Mouse (Mus musculus): ENCODE data around the gene Cit. TPM values are rescaled to one million over a fixed set of nuclear protein-coding genes. Genes with fewer than 3 reads are reported as not detected.

Gene Cit
- total RNA-seq, 2 experiments from 2014 or later = 1.4 to 2.1 TPM

DNA sequence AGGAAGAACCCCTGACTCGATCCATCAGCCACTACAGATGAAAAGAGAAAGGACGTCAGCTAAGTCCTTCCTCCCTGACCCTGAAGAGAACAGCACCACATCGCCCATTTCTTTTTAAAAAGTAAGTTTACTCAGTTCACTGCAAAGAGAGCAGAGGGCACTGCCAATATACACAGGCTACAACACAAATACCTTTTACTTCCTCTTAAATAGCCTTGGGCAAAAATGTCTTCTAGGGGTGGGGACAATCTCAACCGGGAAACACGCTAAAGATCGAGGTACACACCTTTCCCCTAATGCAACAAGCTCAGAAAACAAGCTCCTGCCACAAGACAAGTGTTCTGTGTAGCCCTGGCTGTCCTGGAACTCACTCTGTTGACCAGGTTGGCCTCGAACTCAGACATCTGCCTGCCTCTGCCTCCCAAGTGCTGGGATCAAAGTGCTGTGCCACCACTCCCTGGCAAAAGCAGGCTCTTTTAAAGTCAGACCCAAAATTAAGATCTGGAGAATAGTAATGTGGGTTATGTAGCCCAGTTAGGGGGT is 177.7 kb downstream of the Cit start:
- DNase-seq (ENCODE audit: low spot score) = no peak
- intact Hi-C loops (cut with DNase I) = loop anchor here (10.0 kb wide), 1 partner anchor 368 kb away; no protein-coding TSS in a partner anchor

DNA sequence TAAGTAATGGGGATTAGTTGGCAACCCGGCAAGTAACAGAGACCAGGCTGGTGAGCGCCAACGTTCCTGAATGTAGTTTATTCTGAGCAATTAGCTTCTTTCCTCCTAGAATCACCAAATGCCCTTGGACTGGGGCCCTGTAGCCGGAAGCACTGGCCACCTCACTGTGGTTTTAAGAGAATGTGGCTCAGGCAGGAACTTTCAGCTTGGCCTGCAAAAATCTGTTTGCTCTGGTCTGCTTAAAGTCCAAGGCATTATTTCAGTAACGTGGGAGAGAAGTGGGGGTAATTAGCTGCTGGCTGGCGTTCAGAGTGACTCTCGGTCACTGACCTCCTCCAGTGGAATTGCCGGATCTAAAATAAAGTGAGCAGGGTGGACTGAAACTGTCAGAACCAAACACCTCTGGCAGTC is 178.2 kb downstream of the Cit start:
- intact Hi-C loops (cut with DNase I) = loop anchor here (10.0 kb wide), 1 partner anchor 368 kb away; no protein-coding TSS in a partner anchor

DNA sequence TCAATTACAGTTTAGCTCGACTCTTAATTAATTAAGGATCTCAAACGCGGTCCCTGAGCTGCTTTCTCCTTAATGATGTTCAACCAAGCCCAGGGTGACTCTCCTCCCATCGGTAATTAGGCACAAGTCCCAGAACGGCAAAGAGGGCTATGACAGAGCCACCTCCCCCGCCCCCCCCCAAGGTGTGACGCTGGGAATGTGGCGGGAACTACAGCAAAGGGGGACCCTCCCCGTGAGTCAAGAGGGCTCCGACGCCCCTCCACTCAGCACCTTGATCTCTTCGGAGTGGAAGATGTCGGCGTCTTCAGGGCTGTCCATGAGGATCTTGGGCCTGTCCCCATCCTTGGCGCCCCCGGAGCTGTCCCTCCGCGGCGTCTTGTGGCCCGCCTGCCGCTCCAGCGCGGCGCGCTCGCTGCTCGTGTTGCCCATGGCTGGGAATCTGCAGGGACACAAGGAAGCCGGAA is 178.8 kb downstream of the Cit start:
- intact Hi-C loops (cut with DNase I) = loop anchor here (2.0 to 10.0 kb wide), 2 partner anchors 43 to 369 kb away; no protein-coding TSS in a partner anchor
- no peak for DNase-seq (ENCODE audit: low spot score)

More for the DNA sequence above, 178.2 kb downstream of the Cit start:
- DNase-seq (ENCODE audit: low spot score) = no peak

DNA sequence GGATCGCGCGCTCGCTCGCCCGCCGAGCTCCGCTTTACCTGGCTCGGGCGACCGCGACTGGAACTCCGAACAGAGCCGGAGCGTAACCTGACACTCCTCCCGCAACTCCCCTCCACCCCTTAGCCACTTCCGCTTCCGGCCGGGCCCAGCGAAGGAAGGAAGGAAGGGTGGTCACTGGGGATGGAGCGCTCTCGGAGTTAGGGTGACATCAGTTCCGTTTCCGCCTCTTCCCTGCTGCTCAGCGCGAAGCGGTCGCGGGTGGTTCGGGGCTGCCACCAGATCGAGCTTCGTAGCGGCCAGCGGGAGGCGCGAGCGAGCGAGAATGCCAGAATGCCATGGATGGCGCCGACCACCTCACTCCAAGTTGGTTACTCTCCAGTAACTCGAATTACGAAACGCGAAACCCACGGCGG is 179.3 kb downstream of the Cit start, which contains the start of gene Prkab1:
Gene Prkab1, minus strand, starts transcription at position 182 of the 413 bp plus-strand sequence.
- DNase-seq (ENCODE audit: low spot score) = peak; percentile 91
- intact Hi-C loops (cut with DNase I) = loop anchor here (2.0 to 10.0 kb wide), 2 partner anchors 44 to 370 kb away; no protein-coding TSS in a partner anchor

DNA sequence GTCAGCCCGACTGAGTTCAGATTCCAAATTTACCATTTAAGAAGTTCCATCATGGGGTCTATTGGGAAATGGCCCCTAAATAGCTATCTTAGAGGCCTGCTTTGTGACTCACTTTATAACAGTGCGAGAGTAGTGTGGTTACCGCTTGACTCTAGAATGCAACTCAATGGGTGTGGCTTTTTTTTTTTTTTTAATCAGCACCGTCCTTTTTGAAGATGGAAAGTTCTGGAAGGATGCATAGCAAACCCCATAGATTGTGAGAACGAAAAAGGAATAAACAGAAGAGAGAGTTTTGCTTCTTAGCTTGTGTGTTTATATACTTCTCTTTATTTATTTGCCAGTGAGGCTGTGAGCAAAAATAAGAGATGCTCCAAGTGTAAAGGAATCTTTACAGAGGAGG is 181.0 kb downstream of the Cit start:
- no peak for DNase-seq (ENCODE audit: low spot score)
- intact Hi-C loops (cut with DNase I) = loop anchor here (10.0 kb wide), 1 partner anchor 371 kb away; no protein-coding TSS in a partner anchor

DNA sequence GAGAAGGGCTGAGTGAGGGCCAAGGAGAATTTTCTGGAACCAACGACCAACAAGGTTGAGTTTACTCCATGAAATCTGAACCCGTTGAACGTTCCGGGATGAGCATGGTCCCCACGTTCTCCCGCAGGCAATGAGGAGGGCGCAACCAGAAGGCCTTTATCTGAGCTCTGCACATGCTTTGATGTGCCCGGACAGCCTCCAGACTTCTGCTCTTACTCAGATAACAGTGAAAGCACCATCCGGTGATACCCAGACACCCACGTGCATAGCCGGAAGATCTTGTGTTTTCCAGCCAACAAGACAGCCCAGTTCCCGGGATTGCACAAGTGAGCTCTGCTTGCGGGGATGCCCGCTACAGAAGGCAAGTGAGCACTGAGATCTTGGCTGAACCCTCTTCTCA is 181.5 kb downstream of the Cit start:
- DNase-seq (ENCODE audit: low spot score) = no peak
- intact Hi-C loops (cut with DNase I) = loop anchor here (10.0 kb wide), 1 partner anchor 372 kb away; no protein-coding TSS in a partner anchor

DNA sequence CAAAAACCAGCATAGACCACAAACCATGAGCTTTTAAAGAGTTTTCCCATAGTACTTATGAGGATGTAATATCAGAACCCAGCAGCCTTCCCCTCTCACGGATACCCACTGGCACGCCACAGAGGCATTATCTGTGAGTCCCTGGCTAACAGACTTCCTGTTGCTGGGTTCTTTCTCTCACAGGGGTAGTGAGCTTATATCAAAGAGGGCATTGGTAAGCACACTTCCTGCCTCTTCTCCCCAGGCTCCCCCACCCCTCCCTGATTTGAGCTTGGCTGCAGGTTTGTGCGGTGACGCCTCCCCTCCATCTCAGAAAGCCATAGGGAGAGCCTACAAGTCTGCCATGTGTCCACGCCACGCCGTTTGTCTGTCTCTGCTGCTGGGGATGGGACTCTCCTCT is 184.0 kb downstream of the Cit start:
- intact Hi-C loops (cut with DNase I) = loop anchor here (10.0 kb wide), 1 partner anchor 374 kb away; no protein-coding TSS in a partner anchor
- DNase-seq (ENCODE audit: low spot score) = no peak

DNA sequence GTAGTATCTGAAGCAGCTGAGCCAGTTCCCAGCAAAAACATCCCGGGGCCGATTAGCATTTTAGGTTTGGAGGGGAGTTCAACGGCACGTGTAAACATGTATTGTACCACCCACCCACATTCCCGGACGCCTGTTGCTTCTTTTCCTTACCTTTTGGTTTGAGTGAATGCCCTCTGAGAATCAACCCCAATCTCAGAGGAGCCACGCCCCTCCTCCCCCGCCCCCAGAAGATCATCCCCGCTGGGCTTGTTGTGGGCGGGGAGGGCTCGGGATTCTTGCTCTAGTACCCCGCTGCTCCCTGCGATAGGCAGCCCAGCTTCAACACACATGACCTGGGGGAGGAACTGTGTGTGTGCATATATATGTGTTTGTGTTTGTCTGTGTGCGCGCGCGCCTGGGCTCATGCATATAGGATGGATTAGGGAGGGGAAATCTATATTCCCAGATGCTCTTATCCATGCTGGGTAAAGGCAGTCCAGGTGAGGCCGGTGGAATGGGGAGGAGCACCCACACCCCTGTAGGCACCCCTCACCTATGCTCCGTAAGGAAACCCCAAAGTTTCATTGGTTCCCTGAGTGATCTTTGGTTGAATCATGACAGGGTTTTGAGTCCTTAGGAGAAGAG is 185.6 kb downstream of the Cit start:
- intact Hi-C loops (cut with DNase I) = loop anchor here (2.0 kb wide), 2 partner anchors 92 to 182 kb away; no protein-coding TSS in a partner anchor
- no peak for DNase-seq (ENCODE audit: low spot score)

DNA sequence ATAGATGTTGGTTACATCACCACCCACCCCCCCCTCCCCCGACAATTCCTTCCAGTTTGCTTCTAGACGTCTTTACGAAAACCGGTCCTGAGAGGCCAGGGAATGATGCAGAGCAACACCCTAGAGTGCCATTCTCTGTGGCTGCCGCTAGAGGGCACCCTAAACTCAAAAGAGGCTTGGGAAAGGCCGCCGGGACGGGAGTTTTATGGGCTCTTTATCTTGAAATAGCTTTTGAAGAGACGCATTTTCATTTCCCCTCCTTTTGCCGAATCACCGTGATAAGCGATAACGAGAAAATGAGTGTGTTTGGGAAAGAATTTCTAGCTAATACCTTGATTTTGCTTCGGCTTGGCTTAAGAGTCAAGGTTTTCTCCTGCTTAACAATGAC is 186.1 kb downstream of the Cit start:
- intact Hi-C loops (cut with DNase I) = loop anchor here (2.0 kb wide), 2 partner anchors 92 to 182 kb away; no protein-coding TSS in a partner anchor
- no peak for DNase-seq (ENCODE audit: low spot score)

DNA sequence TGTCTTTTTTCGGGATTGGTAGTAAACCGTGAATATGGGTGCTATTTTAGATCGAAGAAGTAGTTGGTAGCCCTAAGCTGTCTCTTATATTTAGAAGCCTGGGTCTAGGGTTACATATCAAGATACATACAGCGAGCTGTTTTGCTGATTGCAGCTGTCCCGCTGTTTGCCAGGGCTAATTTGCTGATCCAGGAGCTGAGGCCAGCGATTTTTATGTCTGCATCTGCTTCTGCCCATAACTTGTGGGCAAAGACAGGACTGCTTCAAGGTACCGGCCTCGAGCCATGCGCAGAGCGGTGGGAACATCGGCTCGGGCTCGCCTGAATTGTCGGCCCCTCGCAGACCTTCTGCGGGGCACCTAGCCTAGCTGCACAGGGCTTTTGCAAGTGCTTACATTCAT is 191.4 kb downstream of the Cit start:
- intact Hi-C loops (cut with DNase I) = no loop called here
- DNase-seq (ENCODE audit: low spot score) = no peak

DNA sequence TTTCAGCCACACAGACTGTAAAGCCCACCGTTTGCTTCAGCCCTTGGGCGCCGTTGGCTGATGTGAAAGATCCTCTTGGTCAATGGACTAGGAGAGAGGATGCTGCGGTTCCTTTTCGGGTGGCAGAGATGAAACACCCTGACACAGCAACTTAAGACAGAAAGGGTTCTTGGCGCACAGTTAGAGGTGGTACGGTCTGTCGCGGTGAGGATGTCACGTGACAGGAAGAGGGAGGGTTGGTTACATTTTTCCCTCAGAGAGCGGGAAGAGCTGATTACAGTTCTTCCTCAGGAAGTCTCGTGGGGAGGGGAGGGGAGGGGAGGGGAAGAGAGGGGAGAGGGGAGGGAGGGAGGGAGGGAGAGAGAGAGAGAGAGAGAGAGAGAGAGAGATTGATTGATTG is 192.7 kb downstream of the Cit start:
- intact Hi-C loops (cut with DNase I) = no loop called here

DNA sequence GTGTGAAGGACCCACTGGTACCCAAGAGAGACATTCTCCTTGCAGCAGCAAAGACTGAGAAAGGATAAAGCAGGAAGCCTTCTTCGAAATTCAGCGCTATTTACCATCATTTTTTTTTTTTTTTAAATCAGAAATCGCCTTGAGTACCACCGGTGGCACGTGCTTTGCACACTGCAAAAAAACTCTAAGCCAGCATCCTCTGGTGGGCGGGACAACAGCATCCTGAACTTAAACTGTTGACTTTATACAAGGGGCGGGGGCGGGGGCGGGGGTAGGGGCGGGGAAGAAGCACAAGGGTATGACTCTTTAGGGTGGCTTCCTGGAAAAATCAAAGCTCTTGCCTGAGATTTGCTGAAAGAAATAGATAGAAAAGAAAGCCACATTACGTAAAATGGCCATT is 194.6 kb downstream of the Cit start:
- DNase-seq (ENCODE audit: low spot score) = no peak
- intact Hi-C loops (cut with DNase I) = no loop called here

More for the DNA sequence above, 192.7 kb downstream of the Cit start:
- DNase-seq (ENCODE audit: low spot score) = no peak

DNA sequence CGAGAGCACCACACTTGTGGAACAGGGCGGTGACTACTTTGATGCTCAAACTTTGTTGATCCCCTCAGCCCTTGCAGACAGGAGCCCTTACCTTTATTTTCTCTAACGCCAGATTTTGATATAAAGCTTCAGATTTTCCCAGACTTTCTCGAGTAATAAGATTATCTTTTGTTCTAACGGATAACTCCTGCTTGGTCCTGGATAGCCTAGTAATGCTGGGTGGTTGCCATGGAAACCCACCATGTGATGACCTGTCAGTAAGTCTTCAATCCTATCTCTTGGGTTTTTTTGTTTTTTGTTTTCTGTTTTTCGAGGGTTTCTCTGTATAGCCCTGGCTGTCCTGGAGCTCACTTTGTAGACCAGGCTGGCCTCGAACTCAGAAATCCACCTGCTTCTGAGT is 197.2 kb downstream of the Cit start:
- intact Hi-C loops (cut with DNase I) = no loop called here
- no peak for DNase-seq (ENCODE audit: low spot score)

DNA sequence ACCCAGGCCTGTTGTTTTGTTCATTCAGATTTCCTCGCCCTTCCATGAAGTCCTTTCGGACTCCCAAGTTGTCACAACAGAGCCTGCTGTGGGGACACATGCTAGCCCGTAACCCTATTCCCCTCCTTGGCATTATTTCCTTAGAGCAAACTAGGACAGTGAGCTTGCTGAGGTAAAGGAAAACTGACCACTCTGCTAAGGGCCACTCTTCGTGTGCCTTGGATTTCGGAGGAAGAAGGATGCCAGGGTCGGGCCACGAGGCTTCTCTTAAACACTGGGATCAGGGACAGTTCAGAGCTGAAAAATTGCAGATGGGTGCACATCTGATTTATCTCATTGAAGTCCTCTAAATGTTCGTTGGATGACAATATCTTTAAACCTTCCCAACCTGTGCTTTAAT is 200.5 kb downstream of the Cit start:
- intact Hi-C loops (cut with DNase I) = no loop called here
- no peak for DNase-seq (ENCODE audit: low spot score)

DNA sequence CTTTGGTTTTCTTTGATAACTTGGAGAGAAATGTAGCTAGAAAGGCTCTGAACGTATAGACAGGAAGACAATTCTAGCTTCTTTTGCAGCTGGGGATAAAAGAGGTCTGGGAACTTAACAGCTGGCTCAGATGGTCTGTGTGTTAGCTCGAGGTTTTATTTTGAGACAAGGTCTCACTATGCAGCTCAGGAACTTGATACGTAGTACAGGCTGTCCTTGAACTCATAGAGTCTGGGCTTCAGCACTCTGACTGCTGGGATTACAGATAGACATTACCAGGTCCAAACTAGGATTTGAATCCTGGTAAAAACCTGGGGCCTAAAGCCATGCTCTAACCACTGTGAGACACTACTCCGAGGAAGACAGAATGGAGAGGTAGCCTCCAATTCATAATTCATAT is 201.2 kb downstream of the Cit start:
- intact Hi-C loops (cut with DNase I) = no loop called here
- DNase-seq (ENCODE audit: low spot score) = no peak

DNA sequence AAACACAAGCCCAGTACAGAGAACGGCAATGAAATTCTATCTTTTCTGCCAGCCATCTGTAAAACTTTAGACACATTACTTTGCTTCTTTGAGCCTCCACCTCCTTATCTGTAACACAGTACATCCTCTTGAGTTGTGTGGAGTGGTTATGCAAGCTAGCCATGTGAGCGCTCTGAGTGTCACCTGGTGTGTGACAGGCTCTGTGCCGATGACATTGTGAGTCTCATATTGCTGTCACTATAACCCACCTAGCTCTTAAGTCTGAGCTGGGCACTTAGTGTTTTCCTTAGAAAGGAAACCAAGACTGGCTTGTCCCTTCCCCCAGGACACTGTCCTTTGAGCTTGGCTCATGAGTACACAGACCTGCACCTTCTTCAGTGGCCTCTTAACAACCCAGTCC is 203.2 kb downstream of the Cit start:
- no peak for DNase-seq (ENCODE audit: low spot score)
- intact Hi-C loops (cut with DNase I) = no loop called here

DNA sequence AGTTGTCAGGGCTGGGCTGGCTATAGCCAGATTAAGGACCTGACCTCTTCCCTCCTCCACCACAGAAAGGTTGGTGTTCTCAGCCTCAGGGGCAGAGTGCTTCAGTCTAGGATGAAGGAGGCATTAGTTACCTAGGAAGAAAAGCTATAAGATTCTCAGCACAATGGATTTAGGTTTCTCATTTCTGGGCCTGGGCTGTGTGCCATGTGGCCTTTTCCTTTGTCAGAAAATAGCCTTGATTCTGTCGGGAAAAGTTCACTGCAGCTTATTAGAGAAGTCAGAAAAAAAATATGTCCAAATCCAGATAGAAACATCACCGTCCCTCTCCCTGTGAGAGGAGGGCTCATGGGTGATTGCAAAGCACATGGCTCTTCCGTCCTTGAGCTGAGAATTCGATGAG is 204.7 kb downstream of the Cit start:
- no peak for DNase-seq (ENCODE audit: low spot score)
- intact Hi-C loops (cut with DNase I) = no loop called here

DNA sequence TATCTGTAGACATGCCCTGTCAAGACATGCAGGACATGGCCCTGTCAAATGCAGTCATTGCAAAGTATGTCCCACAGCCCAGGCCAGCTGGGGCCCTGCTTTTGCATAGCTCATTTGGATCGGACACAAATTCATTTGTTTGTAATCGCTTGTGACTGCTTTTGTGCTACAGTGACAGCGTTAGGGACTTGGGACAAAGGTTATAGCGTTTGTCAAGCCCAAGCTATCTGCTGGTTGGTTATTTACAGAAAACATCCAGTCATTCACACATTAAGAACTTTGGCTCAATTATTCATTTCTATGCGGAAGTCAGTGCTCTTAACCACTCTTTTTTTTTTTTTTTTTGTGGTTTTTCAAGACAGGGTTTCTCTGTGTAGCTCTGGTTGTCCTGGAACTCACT is 207.1 kb downstream of the Cit start:
- no peak for DNase-seq (ENCODE audit: low spot score)
- intact Hi-C loops (cut with DNase I) = no loop called here

DNA sequence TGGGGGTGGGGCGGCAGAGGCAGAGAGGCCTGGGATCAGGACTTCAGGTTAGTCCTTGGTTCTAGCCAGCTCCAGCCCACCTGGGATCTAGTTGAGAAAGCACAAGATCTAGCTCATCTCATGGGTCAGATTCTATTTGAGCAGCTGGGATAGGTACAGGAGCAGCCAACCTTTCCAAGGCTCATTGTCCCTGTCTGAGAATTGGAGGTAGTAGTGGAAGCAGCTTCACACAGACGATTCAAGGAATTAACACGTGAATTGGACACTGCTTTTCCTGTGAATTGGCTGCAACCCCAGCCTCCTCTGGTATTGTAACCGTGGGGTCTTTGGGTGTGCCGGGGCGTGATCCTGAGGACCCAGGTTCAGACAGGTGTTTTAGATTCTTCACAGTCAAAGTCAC is 207.7 kb downstream of the Cit start:
- intact Hi-C loops (cut with DNase I) = no loop called here

More for the DNA sequence above, 207.7 kb downstream of the Cit start:
- no peak for DNase-seq (ENCODE audit: low spot score)

All from heart, postnatal 25 days (tissue).